Mouse (Mus musculus): Measurements from ENCODE around the gene Kif24.

DNA sequence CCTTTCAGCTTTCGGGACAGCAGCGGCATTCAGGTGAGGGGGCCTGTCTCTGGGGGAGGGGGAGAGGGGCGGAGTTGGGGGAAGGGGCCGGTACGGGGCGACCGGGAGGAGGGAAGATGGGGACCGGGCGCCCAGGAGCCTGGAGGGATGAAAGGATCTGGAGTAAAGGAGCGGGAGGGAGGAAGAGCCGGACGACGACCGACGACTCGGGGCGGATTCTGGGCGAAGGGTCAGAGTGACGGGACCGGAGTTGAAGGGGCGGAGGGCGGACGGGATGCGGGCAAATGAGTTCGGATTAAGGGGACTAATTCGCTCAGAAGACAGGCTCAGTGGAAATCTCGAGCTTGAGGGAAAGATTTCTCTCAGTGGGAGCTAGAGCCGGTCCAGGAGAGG, 115.5 kb downstream of the Kif24 start:
- TF ChIP-seq MAFK (IDR thresholded peaks at IDR 0.05; ENCODE audit: insufficient read depth, low read depth, low read length): no peak
- TF ChIP-seq ZNF384 (IDR thresholded peaks at IDR 0.05; ENCODE audit: low read depth, low read length): no peak
- no peak for TF ChIP-seq ZC3H11A (IDR thresholded peaks at IDR 0.05; ENCODE audit: borderline replicate concordance, low read depth, low read length)
